Mouse (Mus musculus) hindbrain, embryonic 11.5 days (tissue): ENCODE measurements around the gene BC052040. TPM values are rescaled to one million over a fixed set of nuclear protein-coding genes. Genes with fewer than 3 reads are reported as not detected.

Experiments used
- ATAC-seq: fragments of 200-750 bp; cut with Nextera tagmentation; 2 replicates; pipeline ENCODE4 v1.8.0; 2017; ENCODE audit warnings: mild to moderate bottlenecking, moderate TSS enrichment, moderate library complexity; ENCODE audit not compliant: low FRiP score
- DNase-seq: peaks from one replicate; pipeline ENCODE4 v3.0.0-alpha.2; 2015; ENCODE audit warnings: low spot score
- H3K27ac ChIP-seq: fragments of 300-500 bp; sonication (generic); 2 replicates; pipeline ENCODE4 v1.5.1; 2014; ENCODE audit warnings: mild to moderate bottlenecking, low read depth, low read length
- H3K27me3 ChIP-seq: fragments of 300-500 bp; sonication (generic); 2 replicates; pipeline ENCODE4 v1.6.1; 2014; ENCODE audit warnings: mild to moderate bottlenecking, low read length, moderate library complexity, mixed read lengths; ENCODE audit not compliant: control insufficient read depth, insufficient read depth
- H3K36me3 ChIP-seq: fragments of 300-500 bp; sonication (generic); 2 replicates; pipeline ENCODE4 v1.6.1; 2014; ENCODE audit warnings: mild to moderate bottlenecking, low read length, moderate library complexity, mixed read lengths; ENCODE audit not compliant: control insufficient read depth, insufficient read depth
- H3K4me1 ChIP-seq: fragments of 300-500 bp; sonication (generic); replicated peaks from 2 replicates; pipeline ENCODE4 v1.6.1; 2014; ENCODE audit warnings: low read length, mixed read lengths; ENCODE audit not compliant: control insufficient read depth, insufficient read depth
- H3K4me2 ChIP-seq: fragments of 300-500 bp; sonication (generic); replicated peaks from 2 replicates; pipeline ENCODE4 v1.6.1; 2014; ENCODE audit warnings: mild to moderate bottlenecking, low read depth, low read length
- H3K4me3 ChIP-seq: fragments of 300-500 bp; sonication (generic); 2 replicates; pipeline ENCODE4 v1.5.1; 2014; ENCODE audit warnings: low read depth, low read length
- H3K9ac ChIP-seq: fragments of 300-500 bp; sonication (generic); 2 replicates; pipeline ENCODE4 v1.6.1; 2014; ENCODE audit warnings: low read depth, low read length
- H3K9me3 ChIP-seq: fragments of 300-500 bp; sonication (generic); 2 replicates; pipeline ENCODE4 v1.6.1; 2016; ENCODE audit warnings: low read length; ENCODE audit not compliant: control insufficient read depth
- WGBS: fragments of 180-500 bp; shearing (Covaris S2); extraction: QIAGEN DNeasy Blood & Tissue Kit; methylation state at CpG from one replicate; pipeline ENCODE4 v1.1.7; 2014; 5-methylcytosine and 5-hydroxymethylcytosine counted together
- polyA plus RNA-seq: library from polyadenylated mRNA; unstranded; fragments of >200 nt; fragmentation: Nextera tagmentation; extraction: Ambion mirVana; gene quantifications from 2 replicates; pipeline ENCODE4 v1.2.1, GENCODE M21; 2014

Gene BC052040
- polyA plus RNA-seq, 1 experiment from 2014 or later = 21.7 TPM

- Histone ChIP-seq H3K4me3 (no peak overlapping the region), H3K4me1 (no peaks in the 10 kb centered on the region), H3K4me2 (no peak overlapping the region), H3K9ac (no peak overlapping the region), H3K9me3 (no peaks in the 10 kb centered on the region), H3K27ac (no peak overlapping the region), H3K36me3 (no peaks in the 10 kb centered on the region), H3K27me3 (no peaks in the 10 kb centered on the region)
- WGBS = 72% methylated on average over 2 of the region's 2 CpGs
- ATAC-seq (no peak), DNase-seq (no peak)
These were observed 156.4 kb downstream of the BC052040 start for GRCm38 (mm10) chr2:115737966-115738365.

- no peak overlapping the region for H3K9ac ChIP-seq
- no peak overlapping the region for H3K4me3 ChIP-seq
- 90% methylated on average over 7 of the region's 7 CpGs for WGBS
- no peaks in the 10 kb centered on the region for H3K36me3 ChIP-seq
- no peak for DNase-seq
- no peak overlapping the region for H3K27ac ChIP-seq
- no peaks in the 10 kb centered on the region for H3K4me1 ChIP-seq
- no peaks in the 10 kb centered on the region for H3K27me3 ChIP-seq
- no peak overlapping the region for H3K4me2 ChIP-seq
- ATAC-seq = no peak
- no peaks in the 10 kb centered on the region for H3K9me3 ChIP-seq
These were observed 160.5 kb downstream of the BC052040 start for GRCm38 (mm10) chr2:115742061-115742460.

DNA sequence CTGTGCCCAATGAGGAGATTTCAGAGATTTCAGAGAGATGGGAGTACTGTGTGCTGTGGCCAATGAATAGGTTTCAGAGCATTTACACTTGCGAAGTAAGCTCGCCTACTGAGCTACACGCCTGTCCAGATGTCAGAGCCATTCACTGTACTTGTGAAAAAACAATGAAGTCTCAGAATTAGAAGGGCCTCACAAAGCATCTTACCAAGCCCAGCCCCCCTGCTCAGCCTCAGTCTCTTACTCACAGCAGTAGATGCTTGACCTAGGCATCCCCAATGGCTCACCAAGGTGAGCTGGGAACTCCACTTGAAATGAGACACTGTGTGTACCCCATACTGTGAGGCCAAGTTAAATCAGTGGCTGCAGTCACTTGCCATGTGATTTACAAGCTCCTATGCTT, 166.1 kb downstream of the BC052040 start:
- DNase-seq = no peak
- Histone ChIP-seq H3K36me3 (no peaks in the 10 kb centered on the region), H3K4me3 (no peak overlapping the region), H3K9ac (no peak overlapping the region), H3K9me3 (no peaks in the 10 kb centered on the region), H3K4me2 (no peak overlapping the region), H3K27ac (no peak overlapping the region), H3K27me3 (no peaks in the 10 kb centered on the region), H3K4me1 (no peaks in the 10 kb centered on the region)
- WGBS = 78% methylated on average over 3 of the region's 3 CpGs
- no peak for ATAC-seq

- Histone ChIP-seq H3K27me3 (no peaks in the 10 kb centered on the region), H3K4me1 (no peaks in the 10 kb centered on the region), H3K9me3 (no peaks in the 10 kb centered on the region), H3K4me2 (no peak overlapping the region), H3K36me3 (no peaks in the 10 kb centered on the region), H3K27ac (no peak overlapping the region), H3K9ac (no peak overlapping the region), H3K4me3 (no peak overlapping the region)
- ATAC-seq (no peak), DNase-seq (no peak)
- WGBS = 88% methylated on average over 7 of the region's 7 CpGs
These were observed 169.7 kb downstream of the BC052040 start for GRCm38 (mm10) chr2:115751177-115751576.

- Histone ChIP-seq H3K27ac (no peak overlapping the region), H3K9me3 (no peaks in the 10 kb centered on the region), H3K4me2 (no peak overlapping the region), H3K27me3 (no peaks in the 10 kb centered on the region), H3K4me3 (no peak overlapping the region), H3K4me1 (no peaks in the 10 kb centered on the region), H3K9ac (no peak overlapping the region), H3K36me3 (no peaks in the 10 kb centered on the region)
- no peak for DNase-seq
- no peak for ATAC-seq
- 70% methylated on average over 6 of the region's 6 CpGs for WGBS
These were observed 176.2 kb downstream of the BC052040 start for GRCm38 (mm10) chr2:115757685-115758084.

DNA sequence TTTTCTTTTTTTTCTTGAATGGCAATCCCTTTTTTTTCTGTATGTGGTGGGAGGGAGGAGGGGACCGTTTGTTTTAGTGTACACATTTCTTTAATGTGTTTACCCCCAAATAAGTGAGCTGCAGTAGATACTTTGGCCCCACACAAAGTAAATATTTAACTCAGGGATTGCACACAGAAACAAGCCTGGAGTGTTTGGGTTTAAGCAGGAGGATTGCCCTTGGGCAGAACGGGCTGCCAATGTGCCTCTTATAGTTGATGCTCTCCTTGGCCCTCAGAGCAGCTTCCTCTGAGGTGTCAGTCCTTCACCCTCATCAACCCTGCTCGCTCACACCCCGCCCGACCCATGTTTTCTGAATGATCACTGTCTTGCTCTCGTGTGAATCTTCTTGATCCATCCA, 177.0 kb downstream of the BC052040 start:
- Histone ChIP-seq H3K4me2 (no peak overlapping the region), H3K27me3 (no peaks in the 10 kb centered on the region), H3K9ac (no peak overlapping the region), H3K4me3 (no peak overlapping the region), H3K4me1 (no peaks in the 10 kb centered on the region), H3K27ac (no peak overlapping the region), H3K36me3 (no peaks in the 10 kb centered on the region), H3K9me3 (no peaks in the 10 kb centered on the region)
- no peak for ATAC-seq
- no peak for DNase-seq
- 78% methylated on average over 6 of the region's 6 CpGs for WGBS

DNA sequence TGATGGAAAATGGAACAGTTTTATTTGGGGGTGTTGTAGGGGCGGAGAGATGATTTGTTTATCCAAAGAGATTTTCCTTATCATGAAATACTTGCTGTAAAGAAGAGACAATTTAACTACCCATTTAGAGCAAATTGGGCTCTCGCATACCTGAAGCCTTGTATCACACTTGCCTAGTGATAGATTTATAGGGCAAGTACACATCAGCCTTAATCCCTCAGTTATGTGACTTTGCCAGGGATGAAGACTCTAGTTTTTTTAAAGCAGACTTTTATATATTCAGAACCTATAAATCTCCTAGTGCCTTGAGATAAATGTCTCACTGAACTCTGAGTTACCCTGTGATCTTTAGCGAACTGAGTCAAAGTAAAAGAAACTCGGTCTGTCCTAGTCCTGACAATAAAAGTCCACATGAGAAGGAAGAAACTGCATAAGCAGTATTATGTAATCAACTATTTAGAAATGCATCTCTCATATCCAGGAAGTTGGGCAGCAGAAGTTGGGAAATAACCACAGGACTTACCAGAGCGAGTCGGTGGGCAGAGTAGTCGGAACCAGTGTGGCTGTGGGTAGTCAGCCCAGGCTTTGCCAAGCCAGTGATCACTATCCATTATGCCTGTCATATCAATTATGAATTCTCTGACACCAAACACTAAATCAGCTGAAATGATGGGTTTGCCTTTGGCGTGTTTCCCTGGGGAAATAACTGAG, 183.2 kb downstream of the BC052040 start:
- Histone ChIP-seq H3K27me3 (no peaks in the 10 kb centered on the region), H3K36me3 (no peaks in the 10 kb centered on the region), H3K9me3 (no peaks in the 10 kb centered on the region), H3K4me2 (no peak overlapping the region), H3K4me3 (no peak overlapping the region), H3K4me1 (no peaks in the 10 kb centered on the region), H3K9ac (no peak overlapping the region), H3K27ac (no peak overlapping the region)
- DNase-seq (no peak), ATAC-seq (no peak)
- WGBS = 91% methylated on average over 8 of the region's 8 CpGs

DNA sequence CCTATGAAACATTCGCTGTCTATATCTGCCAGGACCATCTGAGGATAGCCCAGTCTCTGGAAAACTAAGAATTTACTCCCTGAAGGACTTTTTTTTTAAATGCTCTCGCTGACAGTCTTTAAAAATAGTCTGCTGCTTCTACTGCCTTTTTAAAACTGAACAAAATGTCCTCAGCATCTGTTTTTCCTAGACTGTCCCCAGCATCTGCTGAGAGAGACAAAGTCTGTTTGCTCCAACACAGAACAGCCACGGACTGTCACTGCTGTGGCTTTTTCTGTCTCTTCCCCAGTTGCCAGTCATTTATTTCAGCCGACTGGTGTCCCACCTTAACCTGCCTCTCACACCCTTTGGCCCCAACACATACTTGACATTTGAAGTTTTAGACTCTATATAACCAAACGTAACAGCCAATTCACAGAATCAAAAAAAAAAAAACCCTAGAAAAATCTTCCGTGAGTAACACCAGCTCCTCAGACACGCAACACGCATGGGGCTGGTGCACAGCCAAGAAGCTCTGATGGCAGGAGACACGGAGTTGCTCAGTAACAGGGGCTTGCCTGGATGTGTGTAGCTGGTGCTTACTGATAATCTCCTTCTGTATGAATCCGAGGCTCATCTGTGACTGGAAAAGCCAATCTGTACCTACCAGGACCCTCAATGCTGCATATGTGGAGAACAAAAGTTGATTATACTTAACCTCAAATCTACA, 188.2 kb downstream of the BC052040 start:
- DNase-seq = no peak
- no peak overlapping the region for H3K9ac ChIP-seq
- H3K27me3 ChIP-seq = no peaks in the 10 kb centered on the region
- H3K27ac ChIP-seq = no peak overlapping the region
- no peak for ATAC-seq
- 89% methylated on average over 10 of the region's 10 CpGs for WGBS
- no peak overlapping the region for H3K4me2 ChIP-seq
- H3K4me1 ChIP-seq = no peaks in the 10 kb centered on the region
- no peaks in the 10 kb centered on the region for H3K36me3 ChIP-seq
- H3K9me3 ChIP-seq = no peaks in the 10 kb centered on the region
- H3K4me3 ChIP-seq = no peak overlapping the region

GRCm38 (mm10) chr2:115772709-115773108, 191.2 kb downstream of the BC052040 start:
- Histone ChIP-seq H3K4me3 (no peak overlapping the region), H3K4me2 (no peak overlapping the region), H3K27me3 (no peaks in the 10 kb centered on the region), H3K9ac (no peak overlapping the region), H3K27ac (no peak overlapping the region), H3K9me3 (no peaks in the 10 kb centered on the region), H3K36me3 (no peaks in the 10 kb centered on the region), H3K4me1 (no peaks in the 10 kb centered on the region)
- ATAC-seq (no peak), DNase-seq (no peak)
- WGBS = 96% methylated on average over 1 of the region's 1 CpGs
